Mouse (Mus musculus) G1E (cell line): ENCODE data around the gene Tmem202. TPM values are rescaled to one million over a fixed set of nuclear protein-coding genes. Genes with fewer than 3 reads are reported as not detected.

Source experiments
- ATAC-seq: 2 replicates; pipeline ENCODE4 v1.8.0; 2016; ENCODE audit warnings: mild to moderate bottlenecking; ENCODE audit not compliant: insufficient number of reproducible peaks, poor library complexity, low FRiP score, severe bottlenecking; ENCODE audit errors: extremely low read depth
- DNase-seq: peaks from one replicate; pipeline ENCODE4 v3.0.0; 2012; ENCODE audit warnings: low spot score
- H3K27me3 ChIP-seq: 2 replicates; pipeline ENCODE4 v1.6.1; 2012; ENCODE audit warnings: mild to moderate bottlenecking, low read length, inconsistent platforms; ENCODE audit not compliant: insufficient read depth
- H3K36me3 ChIP-seq: replicated peaks from 2 replicates; pipeline ENCODE3; 2012; ENCODE audit warnings: mild to moderate bottlenecking, inconsistent platforms
- H3K4me1 ChIP-seq: 2 replicates; pipeline ENCODE4 v1.6.1; 2012; ENCODE audit warnings: low read depth, low read length, inconsistent platforms, mixed read lengths; ENCODE audit not compliant: insufficient read depth
- H3K4me3 ChIP-seq: 2 replicates; pipeline ENCODE4 v1.5.1; 2012; ENCODE audit warnings: low read depth, mild to moderate bottlenecking, inconsistent platforms, low read length, moderate library complexity, mixed read lengths
- H3K9me3 ChIP-seq: replicated peaks from 2 replicates; pipeline ENCODE4 v1.6.1; 2012; ENCODE audit warnings: inconsistent platforms
- CTCF ChIP-seq: IDR thresholded peaks from 2 replicates; pipeline ENCODE4 v1.5.1; 2012; ENCODE audit warnings: low read depth, low read length, inconsistent platforms, mixed read lengths
- GATA1 ChIP-seq: IDR thresholded peaks from 2 replicates; pipeline ENCODE4 v1.6.1; 2012; ENCODE audit warnings: borderline replicate concordance, low read length, inconsistent platforms, mixed read lengths
- GATA2 ChIP-seq: IDR thresholded peaks from 2 replicates; pipeline ENCODE4 v1.6.1; 2012; ENCODE audit warnings: low read depth, low read length, inconsistent platforms, borderline replicate concordance
- POLR2AphosphoS5 ChIP-seq: IDR thresholded peaks from 2 replicates; pipeline ENCODE4 v1.6.1; 2012; ENCODE audit warnings: low read depth, low read length, inconsistent platforms; ENCODE audit not compliant: insufficient replicate concordance
- TAL1 ChIP-seq: conservative IDR thresholded peaks from 2 replicates; pipeline ENCODE4 v1.6.1; 2012; ENCODE audit warnings: low read depth, low read length, inconsistent platforms, mixed read lengths
- polyA plus RNA-seq: library from polyadenylated mRNA; stranded (reverse); fragments of >175 nt; gene quantifications from 2 replicates; pipeline ENCODE4 v1.2.3, GENCODE M21; 2012
- total RNA-seq, 2 experiments: library from RNA; stranded (forward) in 1 of 2; stranded (reverse) in 1 of 2; fragments of 200-1000 nt in 1 of 2; fragments of >200 nt in 1 of 2; fragmentation: Nextera tagmentation in 1 of 2; gene quantifications; 2 replicates each; pipeline ENCODE4 v1.2.3; 2014 to 2017

Tmem202 gene
- total and polyA plus RNA-seq, 3 experiments, result not detected

- TF ChIP-seq GATA1 (no peak), POLR2AphosphoS5 (no peak), GATA2 (no peak), TAL1 (no peak), CTCF (no peak)
- peaks cover 9% of the 10 kb centered on the region; the same call in 1 of the 2 replicates for H3K4me1 ChIP-seq
- H3K4me3 ChIP-seq, result peak overlapping the region; percentile 61; the same call in 1 of the 2 replicates
- peaks cover 16% of the 10 kb centered on the region for H3K27me3 ChIP-seq
- no peak for DNase-seq
- H3K36me3 ChIP-seq, result no peaks in the 10 kb centered on the region
- no peak for ATAC-seq
- H3K9me3 ChIP-seq, result peaks cover 9% of the 10 kb centered on the region; the same call in 1 of the 2 replicates
Measured at GRCm38 (mm10) chr9:59577401-59577800, 37.8 kb upstream of the Tmem202 start.

- H3K9me3 ChIP-seq, result no peaks in the 10 kb centered on the region
- TF ChIP-seq CTCF (no peak), POLR2AphosphoS5 (no peak), GATA2 (no peak), GATA1 (no peak), TAL1 (no peak)
- no peaks in the 10 kb centered on the region for H3K36me3 ChIP-seq
- peaks cover 5% of the 10 kb centered on the region for H3K4me1 ChIP-seq
- no peak for DNase-seq
- no peak overlapping the region for H3K4me3 ChIP-seq
- H3K27me3 ChIP-seq, result peaks cover 6% of the 10 kb centered on the region; the same call in 1 of the 2 replicates
- ATAC-seq, result no peak
Measured at GRCm38 (mm10) chr9:59571852-59572251, 32.2 kb upstream of the Tmem202 start.

GRCm38 (mm10) chr9:59567111-59567510 lies 27.5 kb upstream of the Tmem202 start:
- Histone ChIP-seq H3K9me3 (no peaks in the 10 kb centered on the region), H3K4me1 (peaks cover 9% of the 10 kb centered on the region), H3K36me3 (no peaks in the 10 kb centered on the region), H3K4me3 (no peak overlapping the region), H3K27me3 (peaks cover 19% of the 10 kb centered on the region)
- DNase-seq, result peak; percentile 48
- ATAC-seq, result no peak
- no peak for TF ChIP-seq TAL1
- TF ChIP-seq POLR2AphosphoS5, result no peak
- peak; percentile 59 for TF ChIP-seq CTCF

- TF ChIP-seq CTCF (peak; percentile 79), GATA2 (no peak), GATA1 (no peak), POLR2AphosphoS5 (no peak), TAL1 (no peak)
- Histone ChIP-seq H3K4me1 (peaks cover 9% of the 10 kb centered on the region), H3K27me3 (peaks cover 23% of the 10 kb centered on the region), H3K9me3 (no peaks in the 10 kb centered on the region), H3K4me3 (no peak overlapping the region), H3K36me3 (no peaks in the 10 kb centered on the region)
- DNase-seq (peak; percentile 36), ATAC-seq (peak; percentile 28; the same call in 1 of the 2 replicates)
Measured at GRCm38 (mm10) chr9:59565600-59565999, 26.0 kb upstream of the Tmem202 start.

GRCm38 (mm10) chr9:59553719-59554118 lies 14.1 kb upstream of the Tmem202 start:
- TF ChIP-seq GATA2 (no peak), CTCF (no peak), POLR2AphosphoS5 (no peak)
- ATAC-seq, result no peak
- Histone ChIP-seq H3K4me1 (no peaks in the 10 kb centered on the region), H3K4me3 (no peak overlapping the region), H3K27me3 (peaks cover 41% of the 10 kb centered on the region), H3K9me3 (no peaks in the 10 kb centered on the region), H3K36me3 (no peaks in the 10 kb centered on the region)
- DNase-seq, result no peak

GRCm38 (mm10) chr9:59552610-59553009 lies 13.0 kb upstream of the Tmem202 start:
- H3K27me3 ChIP-seq, result peaks cover 39% of the 10 kb centered on the region
- no peaks in the 10 kb centered on the region for H3K9me3 ChIP-seq
- H3K4me3 ChIP-seq, result no peak overlapping the region
- DNase-seq (no peak), ATAC-seq (no peak)
- H3K36me3 ChIP-seq, result no peaks in the 10 kb centered on the region
- H3K4me1 ChIP-seq, result no peaks in the 10 kb centered on the region
- TF ChIP-seq POLR2AphosphoS5 (no peak), GATA1 (no peak), CTCF (no peak), TAL1 (no peak), GATA2 (no peak)
